Mouse (Mus musculus) v-Abl transformed pro-B cells (cell line): ENCODE data around the gene Slc16a8.

Experiments
- in situ Hi-C, 2 experiments: fragments of 400-800 bp; cut with MboI; formaldehyde crosslinking; loops; one replicate each; pipeline ENCODE4 v1.15.1; 2025; ENCODE audit not compliant: unreplicated experiment in 2 of 2

Slc16a8 gene

DNA sequence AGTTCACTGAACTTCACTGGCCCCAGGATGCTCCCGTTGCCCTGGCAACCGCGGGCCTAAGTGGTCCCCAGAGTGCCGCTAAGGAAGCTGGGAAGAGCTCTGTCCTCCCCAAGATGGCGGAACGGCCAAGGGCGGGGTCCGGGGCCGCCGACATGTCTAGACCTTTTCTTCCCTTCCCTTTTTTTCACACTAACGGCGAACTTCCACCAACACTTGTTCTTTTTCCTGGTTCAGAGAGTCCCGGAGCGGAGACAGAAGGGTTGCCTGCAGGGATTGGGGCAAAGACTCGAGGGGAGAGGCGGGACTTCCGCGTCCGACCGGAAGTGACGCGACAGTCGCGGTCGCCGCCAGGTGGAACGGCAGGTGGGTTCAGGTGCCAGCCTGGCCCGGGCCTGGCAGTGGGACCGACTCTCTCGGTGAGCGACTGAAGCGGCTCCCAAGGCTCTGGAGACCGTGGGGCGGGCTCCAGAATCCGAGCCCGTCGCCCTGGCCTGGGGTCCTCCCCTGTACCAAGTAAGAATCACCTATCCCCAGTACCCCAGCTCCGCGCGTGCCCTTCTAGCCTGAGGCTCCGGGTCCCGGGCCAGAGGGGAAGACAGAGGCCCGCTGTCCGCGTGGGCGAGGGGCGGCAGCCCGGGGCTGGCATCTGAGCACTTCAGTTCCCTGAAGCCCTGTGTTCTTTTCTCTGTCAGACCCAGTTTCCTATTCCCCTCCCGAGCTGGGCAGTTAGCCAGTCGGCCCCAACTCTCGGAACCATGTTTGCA, 25.3 kb downstream of the Slc16a8 start, which contains the start of the genes Pick1 and Gm49486:
Pick1 (plus strand) TSS at position 116 of the 764 bp plus-strand sequence.
Gm49486 (plus strand) TSS at position 334 of the 764 bp plus-strand sequence.
- in situ Hi-C loops: loop anchor here (5.0 to 10.0 kb wide), 6 partner anchors 378 to 996 kb away; partner anchors contain the start of genes Cby1 (in 1 of the 2), Dmc1 (in 1 of the 2) and Fam227a (in 1 of the 2)

DNA sequence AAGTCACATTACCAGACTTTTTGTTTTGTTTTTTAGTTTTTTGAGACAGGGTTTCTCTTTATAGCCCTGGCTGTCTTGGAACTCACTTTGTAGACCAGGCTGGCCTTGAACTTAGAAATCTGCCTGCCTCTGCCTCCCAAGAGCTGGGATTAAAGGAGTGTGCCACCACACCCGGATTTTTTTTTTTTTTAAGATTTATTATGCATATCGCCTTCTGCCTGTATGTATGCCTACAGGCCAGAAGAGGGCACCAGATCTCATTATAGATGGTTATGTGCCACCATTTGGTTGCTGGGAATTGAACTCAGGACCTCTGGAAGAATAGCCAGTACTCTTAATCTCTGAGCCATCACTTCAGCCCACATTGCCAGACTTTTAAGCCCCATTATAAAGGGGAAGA, 28.8 kb downstream of the Slc16a8 start:
- in situ Hi-C loops: loop anchor here (5.0 to 10.0 kb wide), 6 partner anchors 382 to 999 kb away; partner anchors contain the start of genes Cby1 (in 1 of the 2), Dmc1 (in 1 of the 2) and Fam227a (in 1 of the 2)

DNA sequence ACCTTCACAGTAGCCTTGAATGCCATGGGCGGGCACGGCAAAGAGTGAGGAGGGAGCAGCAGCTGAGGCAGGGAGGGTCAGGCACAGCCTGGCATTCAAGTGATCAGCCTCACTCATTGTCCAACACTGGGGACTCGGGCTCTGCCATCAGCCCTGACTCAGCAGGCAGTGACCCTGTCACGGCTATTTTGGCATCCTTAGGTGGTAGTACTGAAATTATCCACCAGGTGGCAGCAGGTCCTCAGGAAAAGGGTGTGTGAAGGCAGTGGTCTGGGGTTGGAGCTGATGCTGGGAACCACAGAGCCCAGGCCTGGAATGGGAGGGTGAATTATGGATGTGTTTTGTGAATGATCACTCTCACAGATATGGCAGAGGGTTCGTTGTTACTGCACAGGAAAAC, 29.9 kb downstream of the Slc16a8 start:
- in situ Hi-C loops: loop anchor here (5.0 to 10.0 kb wide), 6 partner anchors 383 to 1000 kb away; partner anchors contain the start of genes Cby1 (in 1 of the 2), Dmc1 (in 1 of the 2) and Fam227a (in 1 of the 2)

DNA sequence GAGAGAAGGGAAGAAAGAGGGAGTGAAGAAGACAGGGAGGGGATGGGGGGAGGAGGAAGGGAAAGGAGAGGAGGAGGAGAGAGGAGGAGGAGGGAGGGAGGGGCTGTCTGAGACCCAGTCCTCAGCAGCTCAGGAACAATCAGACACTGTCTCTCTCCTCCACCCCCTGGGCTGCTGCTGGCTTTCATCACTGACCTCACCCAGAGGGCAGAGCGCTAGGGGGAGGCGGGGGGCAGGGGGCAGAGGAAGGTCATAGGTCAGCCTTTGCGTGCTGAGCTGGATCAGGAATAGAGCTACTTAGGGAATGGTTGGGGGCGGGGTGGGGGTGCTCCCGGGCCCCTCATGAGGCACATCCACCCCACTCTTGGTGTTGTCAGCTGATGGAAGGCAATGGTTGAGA, 30.9 kb downstream of the Slc16a8 start:
- in situ Hi-C loops: loop anchor here (10.0 kb wide), 4 partner anchors 431 to 1001 kb away; partner anchors contain the start of genes Cby1 (in 1 of the 2) and Fam227a (in 1 of the 2)

DNA sequence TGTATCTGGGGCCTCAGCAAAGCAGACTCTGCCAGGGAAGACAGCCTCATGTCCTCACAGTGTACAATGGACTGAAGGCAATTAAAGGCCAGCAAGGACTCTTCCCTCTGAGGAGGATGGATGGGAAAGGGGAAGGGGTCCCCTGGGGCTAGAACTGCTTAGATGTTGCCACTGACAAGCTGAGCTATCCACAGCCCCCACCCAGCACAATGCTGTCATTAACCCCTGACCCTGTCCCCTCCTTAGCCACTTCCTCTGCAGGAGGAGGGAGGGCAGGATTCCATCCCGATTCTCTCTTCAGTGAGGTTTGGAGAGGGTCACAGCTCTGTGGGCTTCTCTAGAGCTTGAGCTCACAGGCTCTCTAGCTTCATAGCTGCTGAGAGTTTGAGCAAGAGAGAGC, 35.0 kb downstream of the Slc16a8 start:
- in situ Hi-C loops: no loop called here

DNA sequence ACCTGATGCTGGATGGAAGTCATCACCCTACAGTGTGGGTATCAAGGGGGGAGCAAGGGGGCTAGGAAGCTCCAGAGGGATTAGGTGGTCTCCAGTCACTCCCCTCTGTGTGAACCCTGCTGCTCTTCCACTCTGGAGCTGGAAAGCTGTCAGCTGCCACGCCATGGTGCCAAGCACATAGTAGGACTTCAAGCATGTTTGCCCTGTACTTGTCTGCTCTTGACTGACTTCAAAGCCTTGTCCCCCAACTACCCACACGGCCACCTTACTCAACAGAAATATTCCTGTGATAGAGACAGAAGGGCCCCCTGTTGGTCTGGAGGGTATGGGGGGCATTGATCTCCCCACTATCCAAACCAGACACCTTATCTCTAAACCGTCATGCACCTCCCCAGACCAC, 38.4 kb downstream of the Slc16a8 start:
- in situ Hi-C loops: no loop called here

DNA sequence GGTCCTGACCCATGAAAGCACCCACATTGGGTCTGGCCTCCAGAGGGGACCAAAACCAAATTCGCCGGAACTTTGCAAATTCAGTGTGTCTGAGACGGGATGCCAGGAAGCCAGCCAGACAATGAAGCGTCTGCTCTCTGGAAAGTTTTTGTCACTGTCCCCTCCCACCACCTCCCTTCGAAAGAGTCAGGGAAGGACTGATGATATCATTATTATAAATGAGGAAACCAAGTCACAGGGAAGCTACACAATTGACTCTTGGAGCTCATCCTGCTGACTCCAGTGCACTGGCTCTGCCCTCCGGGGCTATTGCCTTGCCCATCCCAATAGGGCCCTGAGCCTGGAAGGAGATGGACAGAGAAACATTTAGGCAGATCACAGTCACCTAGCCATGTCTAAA, 41.0 kb downstream of the Slc16a8 start:
- in situ Hi-C loops: no loop called here

DNA sequence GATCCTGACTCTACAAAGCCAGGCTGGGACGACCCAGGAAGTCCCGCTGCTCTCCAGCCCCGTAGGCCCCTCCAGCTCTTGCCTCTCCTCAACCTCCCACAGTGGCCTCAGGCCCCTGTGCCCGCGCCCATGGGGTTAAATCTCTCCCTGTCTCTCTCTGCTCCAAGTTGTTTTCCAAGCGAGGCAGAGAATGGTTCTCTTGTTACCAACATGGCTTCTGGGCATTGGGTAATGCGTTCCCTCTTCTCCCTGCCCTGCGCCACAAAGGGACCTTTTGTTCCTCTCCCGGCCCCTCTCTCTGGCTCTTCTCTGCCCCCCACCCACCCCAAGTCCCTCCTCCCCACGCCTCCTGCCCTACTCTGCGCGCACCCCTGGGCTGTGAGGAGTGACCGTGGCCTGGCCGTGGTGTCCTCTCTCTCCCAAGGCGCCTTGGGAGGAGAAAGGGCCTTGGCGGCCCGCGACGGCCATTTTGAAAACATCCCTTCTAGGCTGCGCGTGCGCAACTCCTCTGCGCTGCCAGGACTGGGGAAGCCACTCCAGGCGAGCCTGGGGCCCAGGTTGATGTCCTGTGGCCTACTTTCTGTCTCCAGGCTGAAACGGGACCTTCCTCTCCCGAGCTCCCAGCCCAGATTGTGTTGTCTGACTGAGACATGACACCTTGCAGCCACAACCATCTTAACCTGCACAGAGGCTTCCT, 41.7 kb downstream of the Slc16a8 start:
- in situ Hi-C loops: no loop called here

DNA sequence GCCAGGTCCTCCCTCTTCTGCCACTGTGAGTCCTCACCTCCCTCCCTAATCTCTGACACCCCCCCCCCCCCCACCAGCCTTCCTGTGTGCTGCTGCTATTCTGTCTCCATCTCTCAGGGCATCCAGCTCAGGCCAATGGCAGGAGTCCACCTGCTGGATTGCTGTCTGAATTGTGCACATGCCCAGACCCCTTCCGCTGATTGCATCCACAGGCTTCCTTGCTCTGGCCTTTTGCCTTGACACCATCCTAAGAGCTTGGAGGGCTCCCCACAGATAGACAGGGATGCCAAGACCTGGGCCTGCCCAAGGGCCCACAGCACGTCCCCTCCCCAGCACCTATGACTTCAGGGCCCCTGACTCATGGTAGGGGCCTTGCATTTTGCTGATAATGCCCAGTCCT, 44.2 kb downstream of the Slc16a8 start:
- in situ Hi-C loops: no loop called here

DNA sequence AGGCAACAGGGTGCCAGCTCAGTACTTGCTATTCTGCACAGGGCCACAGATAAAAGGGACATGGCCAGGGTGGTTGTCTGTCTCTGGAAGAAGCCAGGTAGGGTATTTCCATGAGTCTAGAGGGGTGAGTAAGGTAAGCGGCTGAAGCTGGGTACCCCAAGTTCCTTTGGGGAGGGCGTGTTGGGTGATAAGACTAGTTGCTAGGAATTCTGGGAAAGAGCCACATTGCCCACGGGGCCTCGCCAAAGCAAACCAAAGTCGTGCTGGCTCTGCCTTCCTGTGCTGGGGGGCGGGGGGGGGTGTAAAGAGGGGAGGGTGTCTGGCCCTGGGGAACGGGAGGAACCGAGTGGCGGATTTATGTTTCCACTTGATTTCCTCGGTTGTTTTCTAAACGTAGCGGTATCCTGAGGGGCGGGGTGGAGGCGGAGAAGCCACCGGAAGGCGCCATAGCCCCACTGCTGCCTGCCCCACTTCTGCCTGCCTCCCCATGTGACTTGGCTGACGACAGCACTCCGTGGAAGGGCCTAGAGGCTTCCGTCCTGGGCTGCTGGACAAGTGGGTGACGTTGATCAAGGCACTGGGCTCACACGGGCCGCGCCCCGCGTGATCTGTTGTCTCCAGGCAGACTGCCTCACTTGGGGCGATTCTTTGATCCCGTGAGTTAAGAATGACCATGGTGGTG, 45.7 kb downstream of the Slc16a8 start:
- in situ Hi-C loops: no loop called here

DNA sequence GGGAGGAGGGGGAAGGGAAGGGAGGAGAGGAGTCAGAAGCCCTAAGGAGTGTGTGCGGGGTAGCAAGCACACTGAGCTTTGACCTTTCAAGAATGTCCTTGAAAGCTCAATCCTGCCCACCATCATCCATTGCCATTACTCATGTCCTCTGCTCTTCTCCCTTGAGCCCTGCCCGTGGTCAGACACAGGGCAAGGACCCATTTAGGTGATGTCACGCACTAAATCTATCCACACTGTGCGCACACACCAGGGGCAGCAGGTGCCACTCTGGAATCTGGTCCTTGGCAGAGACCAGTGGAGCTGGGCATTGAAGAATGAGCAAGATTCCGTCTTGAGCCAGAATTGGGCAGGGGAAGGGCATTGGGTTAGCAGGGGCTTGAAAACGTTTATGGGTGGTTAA, 46.4 kb downstream of the Slc16a8 start:
- in situ Hi-C loops: no loop called here

DNA sequence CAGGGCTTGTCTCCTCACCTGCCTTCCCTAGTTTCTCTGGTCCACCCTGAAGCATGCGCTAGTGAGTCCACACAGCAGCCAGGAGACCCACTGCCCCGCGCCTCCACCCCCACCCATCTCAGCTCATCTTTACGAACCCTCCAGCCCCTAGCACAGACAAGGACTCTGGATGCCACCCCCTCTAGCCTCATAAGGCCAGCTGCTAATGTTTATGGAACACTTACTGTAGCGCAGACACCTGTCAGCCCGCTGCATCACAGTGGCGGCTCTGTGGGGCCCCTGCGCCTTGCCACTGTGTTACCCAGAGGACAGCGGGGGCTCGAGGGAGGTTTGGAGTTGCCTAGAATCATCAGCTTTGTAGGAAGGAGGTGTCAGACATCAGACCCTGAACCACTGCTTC, 52.0 kb downstream of the Slc16a8 start:
- in situ Hi-C loops: no loop called here

DNA sequence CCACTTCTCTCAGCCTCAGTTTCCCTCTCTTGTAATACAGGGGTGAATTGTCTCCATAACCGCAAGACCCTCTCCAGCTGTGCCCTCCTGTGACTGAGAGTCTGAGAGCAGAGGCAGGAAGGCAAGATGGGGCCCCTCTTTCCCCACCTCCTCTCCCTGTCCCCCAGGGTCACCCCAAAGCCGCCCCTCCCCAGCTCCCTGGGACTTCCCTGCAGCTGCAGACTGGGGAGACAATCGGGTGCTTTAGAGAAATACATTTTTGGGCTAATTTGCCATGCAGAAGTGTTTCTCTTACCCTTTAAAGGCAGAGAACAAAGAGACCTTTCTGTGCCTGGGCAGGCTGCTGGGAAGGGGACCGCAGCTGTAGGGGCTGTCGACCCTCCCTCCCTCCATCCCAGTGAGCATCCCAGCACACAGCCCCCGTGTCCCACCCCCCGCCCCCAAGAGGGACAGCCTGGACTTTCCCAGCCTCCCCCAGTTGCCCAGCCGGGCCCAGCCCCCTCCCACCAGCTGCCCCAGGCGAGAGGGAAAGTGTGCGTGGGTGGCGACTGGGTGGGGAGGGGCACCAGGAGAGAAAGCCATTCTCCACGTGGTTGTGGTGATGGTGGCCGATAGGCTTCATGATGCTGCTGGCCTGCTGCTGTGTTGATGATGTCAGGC, 52.9 kb downstream of the Slc16a8 start:
- in situ Hi-C loops: no loop called here
